15 mouse cellular contexts compared by ENCODE assay signal in genomic region chr9:85376643-85377307, GRCm38 (mm10).
"Had no signal": no experiment of that assay in that cellular context is flagged by ENCODE, and none has a peak within 500 bp of the region (broad histone marks: within the 10 kb centered on the region; RNA-seq: fewer than 3 reads in every experiment).

No protein-coding gene starts in this region.

- H3K36me3 ChIP-seq: limb, embryonic 15.5 days; liver, embryonic 15.5 days; midbrain, embryonic 15.5 days; neural tube, embryonic 12.5 days had no signal

- H3K27ac ChIP-seq: limb, embryonic 15.5 days; liver, embryonic 15.5 days; macrophage; midbrain, embryonic 15.5 days; neural tube, embryonic 12.5 days had no signal

- H3K4me1 ChIP-seq: limb, embryonic 15.5 days; liver, embryonic 15.5 days; midbrain, embryonic 15.5 days; neural tube, embryonic 12.5 days had no signal

- ATAC-seq: hindbrain, embryonic 16.5 days; inflammation-experienced regulatory T-cells, adult 6 months; midbrain, embryonic 15.5 days had no signal

- H3K9me3 ChIP-seq: limb, embryonic 15.5 days; liver, embryonic 15.5 days; megakaryocyte, embryonic 14.5 days; midbrain, embryonic 15.5 days; neural tube, embryonic 12.5 days had no signal

- H3K4me2 ChIP-seq: limb, embryonic 15.5 days; liver, embryonic 15.5 days; lung, embryonic 14.5 days; midbrain, embryonic 11.5 days; midbrain, embryonic 15.5 days; neural tube, embryonic 12.5 days had no signal

- H3K27me3 ChIP-seq: limb, embryonic 15.5 days; liver, embryonic 15.5 days; megakaryocyte, embryonic 14.5 days; midbrain, embryonic 15.5 days; neural tube, embryonic 12.5 days had no signal

- DNase-seq: kidney, postnatal 10 days; layer of hippocampus, postnatal 36 days; lung, embryonic 14.5 days; lung, postnatal 14 days; spleen, adult 18-20 months; thymus, postnatal 4 days had no signal

- H3K4me3 ChIP-seq: limb, embryonic 15.5 days; liver, embryonic 15.5 days; megakaryocyte, embryonic 14.5 days; midbrain, embryonic 15.5 days; neural tube, embryonic 12.5 days had no signal

- H3K9ac ChIP-seq: limb, embryonic 15.5 days; liver, embryonic 15.5 days; lung, embryonic 14.5 days; midbrain, embryonic 15.5 days; neural tube, embryonic 12.5 days had no signal
